Mouse (Mus musculus) retina, embryonic 14.5 days (tissue): ENCODE results near the gene Gfpt1.

Source experiments
- DNase-seq: peaks from one replicate; pipeline ENCODE4 v3.0.0-alpha.2; 2015; ENCODE audit warnings: low spot score

The Gfpt1 gene

GRCm38 (mm10) chr6:87139796-87140553 lies 97.3 kb downstream of the Gfpt1 start:
- no peak for DNase-seq
